Mouse (Mus musculus) lung, adult 2 months (tissue): ENCODE results near the gene Rffl. TPM values are rescaled to one million over a fixed set of nuclear protein-coding genes. Genes with fewer than 3 reads are reported as not detected.

Experiments used
- DNase-seq: peaks from one replicate; pipeline ENCODE4 v3.0.0; 2022
- H3K4me1 ChIP-seq: fragments of 200-500 bp; 2 replicates; pipeline ENCODE4 v1.6.1; 2011; ENCODE audit warnings: low read length; ENCODE audit not compliant: control insufficient read depth, insufficient read depth
- H3K4me3 ChIP-seq: fragments of 200-500 bp; replicated peaks from 2 replicates; pipeline ENCODE3; 2011; ENCODE audit warnings: low read depth, mild to moderate bottlenecking, control low read depth, low read length; ENCODE audit errors: extremely low read depth
- CTCF ChIP-seq: fragments of 200-500 bp; IDR thresholded peaks from 2 replicates; pipeline ENCODE4 v1.5.1; 2011; ENCODE audit warnings: mild to moderate bottlenecking, low read length, control low read depth; ENCODE audit not compliant: insufficient read depth
- POLR2A ChIP-seq: fragments of 200-500 bp; IDR thresholded peaks from 2 replicates; pipeline ENCODE4 v1.6.1; 2011; ENCODE audit warnings: low read depth, mild to moderate bottlenecking, control low read depth, low read length, borderline replicate concordance; ENCODE audit errors: extremely low read depth
- WGBS: fragments of 180-500 bp; shearing (Covaris S2); methylation state at CpG from one replicate; pipeline ENCODE4 v1.1.7; 2018; 5-methylcytosine and 5-hydroxymethylcytosine counted together
- polyA plus RNA-seq: library from polyadenylated mRNA; depleted of rRNA; stranded (reverse); fragments of >200 nt; gene quantifications from 2 replicates; pipeline ENCODE4 v1.2.3, GENCODE M21; 2012; rRNA removed

Gene Rffl
- polyA plus RNA-seq: 9.5 and 10.4 TPM in 2 replicates

DNA sequence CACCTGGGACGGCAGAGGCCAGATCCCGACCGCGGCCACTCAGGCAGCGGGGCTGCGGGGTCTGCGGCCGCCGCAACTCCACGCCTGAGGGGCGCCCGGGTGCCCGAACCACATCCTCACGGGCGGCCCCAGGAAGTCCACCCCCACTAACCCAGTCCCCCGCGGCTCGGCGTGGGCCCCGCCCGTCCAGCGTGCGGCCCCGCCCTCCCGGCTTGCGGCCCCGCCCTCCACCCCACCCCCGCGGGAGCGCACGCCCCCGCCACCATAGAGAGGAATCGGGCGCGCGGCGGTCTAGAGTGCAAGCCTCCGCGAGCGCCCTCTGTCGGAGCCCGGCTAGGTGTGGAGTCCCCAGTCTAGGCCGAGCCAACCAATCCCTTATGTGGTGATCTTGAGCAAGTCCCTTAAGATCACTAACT lies at the start of gene Rffl:
Rffl (minus strand) TSS at position 180 of the 416 bp plus-strand sequence.
- DNase-seq: peak; percentile 89
- TF ChIP-seq CTCF: peak; percentile 61
- peak; percentile 26; the same call in 1 of the 2 replicates for TF ChIP-seq POLR2A
- H3K4me1 ChIP-seq: peaks cover 5% of the 10 kb centered on the region
- under 1% methylated on average over 34 of the region's 43 CpGs for WGBS
- H3K4me3 ChIP-seq: peak within 1 kb of the TSS; percentile 86

GRCm38 (mm10) chr11:82920768-82921167 lies 49.8 kb upstream of the Rffl start:
- no peak for DNase-seq
- no peak for TF ChIP-seq POLR2A
- H3K4me3 ChIP-seq: no peak overlapping the region
- H3K4me1 ChIP-seq: no peaks in the 10 kb centered on the region
- WGBS: 49% methylated on average over 10 of the region's 10 CpGs

DNA sequence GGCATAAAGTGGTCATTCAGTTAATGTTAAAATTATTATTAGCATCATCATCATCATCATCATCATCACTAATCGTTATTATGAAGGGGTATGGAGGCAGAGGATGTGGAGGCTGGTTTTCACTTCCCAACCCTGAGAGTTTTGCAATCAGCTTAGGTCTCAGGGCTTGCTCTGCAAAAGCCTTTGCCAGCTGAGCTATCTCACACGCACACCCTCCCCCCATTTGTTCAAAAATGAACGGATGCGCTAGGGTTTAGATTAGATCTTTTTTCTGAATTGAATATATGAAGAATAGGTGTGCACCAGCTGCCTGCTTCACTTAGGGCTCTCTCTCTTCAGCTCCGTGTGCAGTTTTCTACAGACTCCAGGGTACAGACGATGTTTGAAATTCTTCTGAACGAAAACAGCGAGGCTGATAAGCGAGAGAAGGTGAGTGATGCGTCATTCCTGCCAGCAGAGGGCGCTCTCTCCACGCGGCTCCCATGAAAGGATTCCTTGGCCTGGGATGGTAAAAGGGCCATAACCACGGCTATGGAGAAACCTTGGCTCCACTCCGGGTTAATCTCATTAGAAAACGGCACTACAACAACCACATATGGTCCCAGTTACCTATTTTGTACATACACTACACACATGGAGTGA lies 43.8 kb upstream of the Rffl start:
- Histone ChIP-seq H3K4me3 (no peak overlapping the region), H3K4me1 (no peaks in the 10 kb centered on the region)
- TF ChIP-seq CTCF: peak; percentile 98
- no peak for TF ChIP-seq POLR2A
- DNase-seq: peak; percentile 72
- WGBS: 6% methylated on average over 16 of the region's 16 CpGs

DNA sequence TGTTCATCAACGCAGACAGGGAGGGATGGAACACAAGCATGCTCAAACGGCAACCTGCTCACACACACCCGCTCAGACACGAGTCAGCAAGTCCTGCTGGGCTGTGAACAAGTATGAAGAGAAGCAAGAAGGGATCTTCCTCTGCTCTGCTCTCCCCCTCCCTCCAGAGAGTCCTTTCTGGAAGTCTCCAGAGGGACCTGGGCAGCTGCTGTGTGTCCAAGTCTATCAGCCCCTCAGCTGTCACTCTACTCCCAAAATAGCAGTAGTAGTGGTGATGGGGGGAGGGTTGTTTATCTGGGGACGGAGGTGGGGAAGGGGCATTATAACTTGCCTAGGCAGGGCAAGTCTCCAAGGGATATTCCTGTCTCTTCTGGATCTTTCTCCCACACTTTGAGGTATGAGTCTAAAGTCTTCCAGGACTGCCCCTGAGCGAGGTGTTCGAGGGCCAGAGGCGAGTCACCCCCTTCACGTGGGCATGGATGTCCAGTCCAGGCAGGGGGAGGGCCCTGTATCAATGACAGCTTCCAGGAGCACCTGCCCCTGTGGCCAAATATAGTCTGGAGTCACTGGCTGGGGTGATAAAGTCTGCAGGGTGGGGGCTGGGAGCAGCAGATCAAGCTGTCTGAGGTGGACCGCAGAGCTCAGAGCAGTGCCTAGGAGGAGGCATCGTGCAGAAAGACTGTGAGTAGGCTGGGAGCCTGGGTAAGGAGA lies 39.8 kb upstream of the Rffl start:
- WGBS: 68% methylated on average over 11 of the region's 11 CpGs
- no peak for DNase-seq
- no peak for TF ChIP-seq CTCF
- Histone ChIP-seq H3K4me1 (peaks cover 4% of the 10 kb centered on the region), H3K4me3 (no peak overlapping the region)

GRCm38 (mm10) chr11:82910250-82910649 lies 39.2 kb upstream of the Rffl start, which contains the start of gene Unc45b:
Gene Unc45b (plus strand): TSS chr11:82910550.
- DNase-seq: no peak
- 80% methylated on average over 4 of the region's 4 CpGs for WGBS
- TF ChIP-seq POLR2A (no peak), CTCF (no peak)
- Histone ChIP-seq H3K4me3 (no peak within 1 kb of the TSS), H3K4me1 (peaks cover 4% of the 10 kb centered on the region)

GRCm38 (mm10) chr11:82908608-82908989 lies 37.6 kb upstream of the Rffl start:
- TF ChIP-seq POLR2A: no peak
- TF ChIP-seq CTCF: no peak
- H3K4me1 ChIP-seq: peaks cover 4% of the 10 kb centered on the region
- no peak for DNase-seq
- 69% methylated on average over 10 of the region's 10 CpGs for WGBS
- H3K4me3 ChIP-seq: no peak overlapping the region

- WGBS: 1% methylated on average over 73 of the region's 73 CpGs
These were observed 36.9 kb upstream of the Rffl start, which contains the start of gene Nle1 for GRCm38 (mm10) chr11:82907651-82908607. Gene Nle1 (minus strand): TSS chr11:82908411.

DNA sequence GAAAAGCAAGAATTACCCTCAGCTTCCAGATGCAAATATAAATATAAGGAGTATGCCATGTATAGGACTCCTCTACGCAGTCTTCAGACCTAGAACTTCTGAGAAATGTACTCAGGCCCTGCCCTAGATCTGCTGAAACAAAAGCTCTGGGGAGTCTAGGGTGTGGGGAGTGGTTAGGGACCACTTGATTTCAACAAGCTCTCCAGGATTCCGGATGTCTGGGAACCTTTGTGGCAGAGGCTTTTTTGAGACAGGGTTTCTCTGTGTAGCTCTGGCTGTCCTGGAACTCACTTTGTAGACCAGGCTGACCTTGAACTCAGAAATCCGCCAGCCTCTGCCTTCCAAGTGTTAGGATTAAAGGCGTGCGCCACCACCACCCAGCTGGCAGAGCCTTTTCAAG lies 34.8 kb upstream of the Rffl start:
- no peak for DNase-seq
- Histone ChIP-seq H3K4me1 (peaks cover 4% of the 10 kb centered on the region), H3K4me3 (no peak overlapping the region)
- TF ChIP-seq POLR2A (no peak), CTCF (no peak)
- 90% methylated on average over 5 of the region's 5 CpGs for WGBS

More at GRCm38 (mm10) chr11:82907651-82908607, 36.9 kb upstream of the Rffl start, which contains the start of gene Nle1:
- peak; percentile 92 for DNase-seq
- Histone ChIP-seq H3K4me1 (peaks cover 4% of the 10 kb centered on the region), H3K4me3 (peak within 1 kb of the TSS; percentile 80)
- peak; percentile 69 for TF ChIP-seq CTCF
- TF ChIP-seq POLR2A: peak; percentile 40; the same call in 1 of the 2 replicates

- 56% methylated on average over 8 of the region's 8 CpGs for WGBS
- Histone ChIP-seq H3K4me3 (no peak overlapping the region), H3K4me1 (peaks cover 4% of the 10 kb centered on the region)
- no peak for DNase-seq
- TF ChIP-seq CTCF (no peak), POLR2A (no peak)
These were observed 33.9 kb upstream of the Rffl start for GRCm38 (mm10) chr11:82904952-82905351.
